Mouse (Mus musculus) myocyte (in vitro differentiated cells): ENCODE measurements at regions not wholly inside any gene's neighbourhood (a gene's known extent, or its start where the extent isn't known, plus 50 kb on each side); places are given as distances from the start of the nearest gene placed in this dataset.

ENCODE experiments used
- H3K27me3 ChIP-seq: one replicate; pipeline ENCODE4 v1.6.1; 2011; ENCODE audit not compliant: control insufficient read depth, insufficient read depth, insufficient read length
- H3K36me3 ChIP-seq: one replicate; pipeline ENCODE4 v1.6.1; 2011; ENCODE audit not compliant: control insufficient read depth, insufficient read depth
- H3K4me2 ChIP-seq: one replicate; pipeline ENCODE4 v1.6.1; 2011; ENCODE audit warnings: low read depth, control low read depth
- H3K4me3 ChIP-seq: one replicate; pipeline ENCODE4 v1.5.1; 2011; ENCODE audit warnings: mild to moderate bottlenecking, control low read depth, moderate library complexity
- H3K79me2 ChIP-seq: one replicate; pipeline ENCODE4 v1.6.1; 2011; ENCODE audit not compliant: control insufficient read depth, insufficient read depth
- H3ac ChIP-seq: one replicate; pipeline ENCODE4 v1.6.1; 2011; ENCODE audit not compliant: control insufficient read depth, insufficient read length
- CEBPB ChIP-seq: IDR thresholded peaks from 2 replicates; pipeline ENCODE4 v1.6.1; 2011; ENCODE audit warnings: mild to moderate bottlenecking, moderate library complexity; ENCODE audit not compliant: poor library complexity, insufficient read depth, severe bottlenecking
- E2F4 ChIP-seq: IDR thresholded peaks from one replicate; pipeline ENCODE4 v1.6.1; 2011; ENCODE audit warnings: mild to moderate bottlenecking, control low read depth, moderate library complexity; ENCODE audit not compliant: insufficient read depth
- MAX ChIP-seq: IDR thresholded peaks from one replicate; pipeline ENCODE4 v1.6.1; 2011; ENCODE audit warnings: low read depth, mild to moderate bottlenecking, control low read depth
- MYOD1 ChIP-seq, 3 experiments: IDR thresholded peaks; one replicate each; pipeline ENCODE4 v1.6.1; 2011; ENCODE audit warnings: control low read depth in 2 of 3, low read depth in 2 of 3, mild to moderate bottlenecking in 2 of 3, moderate library complexity in 1 of 3; ENCODE audit not compliant: insufficient read length in 2 of 3, control insufficient read depth in 1 of 3
- MYOG ChIP-seq, 3 experiments: IDR thresholded peaks; one replicate each; pipeline ENCODE4 v1.6.1; 2011; ENCODE audit warnings: control low read depth in 2 of 3, low read depth in 2 of 3, mild to moderate bottlenecking in 2 of 3; ENCODE audit not compliant: insufficient read length in 2 of 3, control insufficient read depth in 1 of 3, insufficient read depth in 1 of 3
- POLR2A ChIP-seq: IDR thresholded peaks from one replicate; pipeline ENCODE4 v1.6.1; 2011; ENCODE audit warnings: low read depth, mild to moderate bottlenecking, control low read depth, moderate library complexity; ENCODE audit not compliant: insufficient read length
- POLR2AphosphoS2 ChIP-seq: IDR thresholded peaks from one replicate; pipeline ENCODE4 v1.6.1; 2011; ENCODE audit warnings: low read depth, control low read depth; ENCODE audit not compliant: insufficient read length
- REST ChIP-seq: IDR thresholded peaks from one replicate; pipeline ENCODE4 v1.6.1; 2011; ENCODE audit warnings: mild to moderate bottlenecking, control low read depth, moderate library complexity; ENCODE audit not compliant: insufficient read depth, insufficient read length
- SRF ChIP-seq: IDR thresholded peaks from one replicate; pipeline ENCODE4 v1.6.1; 2011; ENCODE audit warnings: low read depth; ENCODE audit not compliant: control insufficient read depth, insufficient read length
- TCF12 ChIP-seq: IDR thresholded peaks from one replicate; pipeline ENCODE4 v1.6.1; 2011; ENCODE audit warnings: mild to moderate bottlenecking, control low read depth; ENCODE audit not compliant: poor library complexity, insufficient read depth, severe bottlenecking
- TCF3 ChIP-seq: IDR thresholded peaks from one replicate; pipeline ENCODE4 v1.6.1; 2011; ENCODE audit warnings: low read depth, control low read depth; ENCODE audit not compliant: insufficient read length
- USF1 ChIP-seq: IDR thresholded peaks from one replicate; pipeline ENCODE4 v1.6.1; 2011; ENCODE audit warnings: low read depth, mild to moderate bottlenecking, control low read depth, moderate library complexity

- no peaks in the 10 kb centered on the region for H3K27me3 ChIP-seq
- H3K4me2 ChIP-seq, result no peak overlapping the region
- H3ac ChIP-seq, result no peak overlapping the region
- TF ChIP-seq CEBPB, result no peak
- TF ChIP-seq TCF12, result no peak
- no peak for TF ChIP-seq TCF3
- TF ChIP-seq POLR2AphosphoS2, result no peak
- H3K36me3 ChIP-seq, result no peaks in the 10 kb centered on the region
- H3K4me3 ChIP-seq, result no peak overlapping the region
- no peaks in the 10 kb centered on the region for H3K79me2 ChIP-seq
Observed at GRCm38 (mm10) chr13:85773848-85774247, 272.9 kb downstream of the Cox7c start.

GRCm38 (mm10) chr13:85771027-85771681 is 275.6 kb downstream of the Cox7c start:
- no peaks in the 10 kb centered on the region for H3K36me3 ChIP-seq
- H3K4me3 ChIP-seq, result no peak overlapping the region
- TF ChIP-seq MAX (no peak), TCF12 (no peak), USF1 (no peak), CEBPB (no peak), TCF3 (no peak), POLR2A (no peak), MYOG (IDR thresholded peaks at IDR 0.05; ENCODE audit: control insufficient read depth in 1 of 3, insufficient read depth in 1 of 3, insufficient read length in 2 of 3, low read depth in 2 of 3) (no peak), REST (no peak), POLR2AphosphoS2 (no peak)
- no peak overlapping the region for H3ac ChIP-seq
- H3K79me2 ChIP-seq, result no peaks in the 10 kb centered on the region
- H3K27me3 ChIP-seq, result no peaks in the 10 kb centered on the region
- H3K4me2 ChIP-seq, result no peak overlapping the region

GRCm38 (mm10) chr13:85770538-85770937 is 276.2 kb downstream of the Cox7c start:
- Histone ChIP-seq H3K27me3 (no peaks in the 10 kb centered on the region), H3K4me3 (no peak overlapping the region), H3ac (no peak overlapping the region), H3K79me2 (no peaks in the 10 kb centered on the region), H3K36me3 (no peaks in the 10 kb centered on the region), H3K4me2 (no peak overlapping the region)
- TF ChIP-seq MYOD1 (IDR thresholded peaks at IDR 0.05; ENCODE audit: control insufficient read depth in 1 of 3, insufficient read length in 2 of 3, low read depth in 2 of 3), result no peak
- TF ChIP-seq MAX, result no peak
- TF ChIP-seq MYOG (IDR thresholded peaks at IDR 0.05; ENCODE audit: control insufficient read depth in 1 of 3, insufficient read depth in 1 of 3, insufficient read length in 2 of 3, low read depth in 2 of 3), result no peak
- TF ChIP-seq POLR2A, result no peak
- no peak for TF ChIP-seq USF1
- no peak for TF ChIP-seq E2F4
- TF ChIP-seq CEBPB, result no peak
- TF ChIP-seq SRF, result no peak
- TF ChIP-seq POLR2AphosphoS2, result no peak
- TF ChIP-seq REST, result no peak
- no peak for TF ChIP-seq TCF12
- no peak for TF ChIP-seq TCF3

- no peak overlapping the region for H3K4me3 ChIP-seq
- no peak for TF ChIP-seq REST
- no peak for TF ChIP-seq USF1
- no peak for TF ChIP-seq POLR2AphosphoS2
- no peak for TF ChIP-seq CEBPB
- no peak for TF ChIP-seq MYOG (IDR thresholded peaks at IDR 0.05; ENCODE audit: control insufficient read depth in 1 of 3, insufficient read depth in 1 of 3, insufficient read length in 2 of 3, low read depth in 2 of 3)
- TF ChIP-seq MYOD1 (IDR thresholded peaks at IDR 0.05; ENCODE audit: control insufficient read depth in 1 of 3, insufficient read length in 2 of 3, low read depth in 2 of 3), result no peak
- no peak for TF ChIP-seq SRF
- no peak for TF ChIP-seq TCF3
- no peak for TF ChIP-seq MAX
- TF ChIP-seq TCF12, result no peak
- no peaks in the 10 kb centered on the region for H3K27me3 ChIP-seq
- no peak overlapping the region for H3ac ChIP-seq
- H3K36me3 ChIP-seq, result no peaks in the 10 kb centered on the region
- H3K79me2 ChIP-seq, result no peaks in the 10 kb centered on the region
- H3K4me2 ChIP-seq, result no peak overlapping the region
Observed at GRCm38 (mm10) chr13:85768520-85768919, 278.2 kb downstream of the Cox7c start.

GRCm38 (mm10) chr13:85724616-85725015 is 322.1 kb downstream of the Cox7c start:
- Histone ChIP-seq H3K79me2 (no peaks in the 10 kb centered on the region), H3K4me3 (no peak overlapping the region), H3K4me2 (peak overlapping the region; percentile 57), H3K27me3 (no peaks in the 10 kb centered on the region), H3K36me3 (no peaks in the 10 kb centered on the region), H3ac (no peak overlapping the region)
- TF ChIP-seq TCF12 (no peak), REST (no peak), MYOD1 (IDR thresholded peaks at IDR 0.05; ENCODE audit: control insufficient read depth in 1 of 3, insufficient read length in 2 of 3, low read depth in 2 of 3) (no peak), POLR2AphosphoS2 (no peak), POLR2A (no peak), USF1 (no peak), TCF3 (no peak), SRF (no peak), MYOG (IDR thresholded peaks at IDR 0.05; ENCODE audit: control insufficient read depth in 1 of 3, insufficient read depth in 1 of 3, insufficient read length in 2 of 3, low read depth in 2 of 3) (no peak), E2F4 (no peak), CEBPB (no peak), MAX (no peak)
